Mouse (Mus musculus) stomach, embryonic 16.5 days (tissue): ENCODE measurements around the gene Slc25a15. TPM values are rescaled to one million over a fixed set of nuclear protein-coding genes. Genes with fewer than 3 reads are reported as not detected.

ENCODE experiments used
- ATAC-seq: fragments of 200-750 bp; cut with Nextera tagmentation; 2 replicates; pipeline ENCODE4 v1.8.0; 2017; ENCODE audit warnings: moderate number of reproducible peaks, moderate TSS enrichment; ENCODE audit not compliant: insufficient read depth, low FRiP score
- H3K27ac ChIP-seq: fragments of 300-500 bp; sonication (generic); 2 replicates; pipeline ENCODE4 v1.5.1; 2014; ENCODE audit warnings: low read length
- H3K27me3 ChIP-seq: fragments of 300-500 bp; sonication (generic); 2 replicates; pipeline ENCODE4 v1.6.1; 2014; ENCODE audit warnings: low read length, control low read depth, mixed read lengths; ENCODE audit not compliant: control insufficient read depth, insufficient read depth
- H3K36me3 ChIP-seq: fragments of 300-500 bp; sonication (generic); 2 replicates; pipeline ENCODE4 v1.6.1; 2014; ENCODE audit warnings: low read length; ENCODE audit not compliant: control insufficient read depth, insufficient read depth
- H3K4me1 ChIP-seq: fragments of 300-500 bp; sonication (generic); 2 replicates; pipeline ENCODE4 v1.6.1; 2014; ENCODE audit warnings: low read length, control low read depth, mixed read lengths; ENCODE audit not compliant: control insufficient read depth, insufficient read depth
- H3K4me2 ChIP-seq: fragments of 300-500 bp; sonication (generic); 2 replicates; pipeline ENCODE4 v1.6.1; 2014; ENCODE audit warnings: low read depth, low read length, mixed read lengths
- H3K4me3 ChIP-seq: fragments of 300-500 bp; sonication (generic); replicated peaks from 2 replicates; pipeline ENCODE4 v1.5.1; 2014; ENCODE audit warnings: mild to moderate bottlenecking, low read length
- H3K9ac ChIP-seq: fragments of 300-500 bp; sonication (generic); 2 replicates; pipeline ENCODE4 v1.6.1; 2014; ENCODE audit warnings: low read length
- H3K9me3 ChIP-seq: fragments of 300-500 bp; sonication (generic); replicated peaks from 2 replicates; pipeline ENCODE4 v1.6.1; 2016; ENCODE audit warnings: low read length, control low read depth; ENCODE audit not compliant: control insufficient read depth
- WGBS: fragments of 180-500 bp; shearing (Covaris S2); extraction: QIAGEN DNeasy Blood & Tissue Kit; methylation state at CpG from one replicate; pipeline ENCODE4 v1.1.7; 2014; 5-methylcytosine and 5-hydroxymethylcytosine counted together
- polyA plus RNA-seq: library from polyadenylated mRNA; unstranded; fragments of >200 nt; fragmentation: Nextera tagmentation; extraction: Ambion mirVana; gene quantifications from 2 replicates; pipeline ENCODE4 v1.2.1, GENCODE M21; 2015

The Slc25a15 gene
- polyA plus RNA-seq, 1 experiment from 2014 or later, result 37.3 TPM

DNA sequence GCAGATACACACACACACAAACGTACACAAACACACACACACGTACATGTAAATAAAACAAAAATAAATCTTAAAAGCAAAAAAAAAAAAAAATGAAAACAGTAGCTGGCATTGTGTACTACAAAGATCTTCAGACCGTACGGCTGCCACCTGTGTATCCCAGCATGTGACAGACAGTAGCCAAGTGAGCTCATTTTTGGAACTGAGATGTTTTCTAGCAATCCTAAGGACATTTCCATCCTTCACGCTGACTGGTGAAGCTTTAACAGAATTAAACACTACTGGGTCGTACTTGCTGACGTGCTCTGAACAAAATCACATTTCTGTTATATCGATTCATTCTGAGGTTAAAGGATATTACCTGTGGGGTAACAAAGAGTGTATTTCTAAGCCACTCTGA is 3.1 kb downstream of the Slc25a15 start:
- Histone ChIP-seq H3K4me3 (no peak overlapping the region), H3K4me2 (no peak overlapping the region), H3K4me1 (peaks cover 7% of the 10 kb centered on the region), H3K36me3 (peaks cover 3% of the 10 kb centered on the region; the same call in 1 of the 2 replicates), H3K27me3 (no peaks in the 10 kb centered on the region), H3K9me3 (no peaks in the 10 kb centered on the region), H3K9ac (no peak overlapping the region), H3K27ac (no peak overlapping the region)
- WGBS, result 92% methylated on average over 8 of the region's 8 CpGs
- ATAC-seq, result no peak

DNA sequence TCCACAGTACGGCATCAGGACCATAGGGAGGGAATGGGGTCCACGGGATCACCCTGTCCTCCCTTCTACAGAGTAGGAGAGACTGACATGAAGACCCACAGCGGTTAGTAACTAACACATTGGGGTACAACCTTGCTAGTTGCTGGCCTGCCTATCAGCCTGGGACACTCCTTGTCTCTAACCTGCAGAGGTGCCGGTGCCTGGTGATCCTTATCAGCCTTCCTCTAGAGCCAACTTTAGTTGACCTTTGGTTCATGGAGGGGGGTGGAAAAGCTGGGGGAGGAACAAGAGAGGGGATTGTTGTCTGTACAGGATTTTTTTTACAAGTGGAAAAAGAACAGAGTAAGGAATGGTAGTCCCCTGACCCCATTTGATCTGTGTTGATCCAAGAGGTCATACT is 3.9 kb downstream of the Slc25a15 start:
- Histone ChIP-seq H3K4me2 (no peak overlapping the region), H3K9ac (no peak overlapping the region), H3K27me3 (no peaks in the 10 kb centered on the region), H3K9me3 (no peaks in the 10 kb centered on the region), H3K4me1 (peaks cover 7% of the 10 kb centered on the region), H3K27ac (no peak overlapping the region), H3K36me3 (peaks cover 4% of the 10 kb centered on the region), H3K4me3 (no peak overlapping the region)
- no peak for ATAC-seq
- 68% methylated on average over 4 of the region's 4 CpGs for WGBS

DNA sequence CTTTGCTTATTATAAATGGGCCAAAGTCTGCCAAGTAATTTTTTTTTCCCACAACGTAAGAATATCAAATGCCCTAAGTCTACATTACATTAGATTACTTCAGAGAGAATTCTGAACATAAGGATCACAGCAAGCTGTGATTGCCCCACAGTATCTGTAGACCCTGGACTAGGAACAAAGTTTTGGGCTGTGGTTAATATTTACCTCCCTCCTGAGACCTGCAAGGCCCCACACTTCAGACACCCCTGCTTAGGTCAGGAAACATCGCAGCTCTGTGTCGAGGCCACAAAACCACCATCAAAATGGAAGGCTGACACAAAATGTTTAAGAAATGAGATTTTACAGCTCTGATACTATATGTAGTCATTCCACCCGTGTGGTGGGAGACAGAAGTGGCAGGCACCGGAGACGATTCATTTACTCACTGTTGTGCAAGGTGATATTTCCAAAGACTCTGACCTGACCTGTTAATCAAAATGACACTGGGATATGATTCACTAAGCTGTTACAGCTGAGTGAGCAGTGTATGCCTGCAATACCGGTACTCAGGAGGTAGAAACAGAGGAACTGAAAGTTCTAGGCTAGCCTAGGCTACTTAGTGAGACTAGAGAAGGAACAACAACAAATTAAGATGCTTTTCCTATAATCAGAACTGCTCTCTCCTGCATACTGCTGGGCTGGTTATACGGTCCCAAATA is 7.5 kb downstream of the Slc25a15 start:
- Histone ChIP-seq H3K4me1 (no peaks in the 10 kb centered on the region), H3K27me3 (no peaks in the 10 kb centered on the region), H3K4me2 (no peak overlapping the region), H3K27ac (no peak overlapping the region), H3K9me3 (no peaks in the 10 kb centered on the region), H3K36me3 (peaks cover 9% of the 10 kb centered on the region), H3K9ac (no peak overlapping the region), H3K4me3 (no peak overlapping the region)
- WGBS, result 73% methylated on average over 8 of the region's 8 CpGs
- ATAC-seq, result no peak

GRCm38 (mm10) chr8:22389874-22390273 is 8.5 kb downstream of the Slc25a15 start:
- Histone ChIP-seq H3K4me1 (no peaks in the 10 kb centered on the region), H3K27ac (no peak overlapping the region), H3K9me3 (no peaks in the 10 kb centered on the region), H3K4me3 (no peak overlapping the region), H3K36me3 (peaks cover 9% of the 10 kb centered on the region), H3K27me3 (no peaks in the 10 kb centered on the region), H3K4me2 (no peak overlapping the region), H3K9ac (no peak overlapping the region)
- ATAC-seq, result no peak
- WGBS, result 76% methylated on average over 10 of the region's 10 CpGs

- H3K4me1 ChIP-seq, result no peaks in the 10 kb centered on the region
- no peak for ATAC-seq
- 86% methylated on average over 6 of the region's 6 CpGs for WGBS
These were observed 13.2 kb downstream of the Slc25a15 start for GRCm38 (mm10) chr8:22385158-22385557.

DNA sequence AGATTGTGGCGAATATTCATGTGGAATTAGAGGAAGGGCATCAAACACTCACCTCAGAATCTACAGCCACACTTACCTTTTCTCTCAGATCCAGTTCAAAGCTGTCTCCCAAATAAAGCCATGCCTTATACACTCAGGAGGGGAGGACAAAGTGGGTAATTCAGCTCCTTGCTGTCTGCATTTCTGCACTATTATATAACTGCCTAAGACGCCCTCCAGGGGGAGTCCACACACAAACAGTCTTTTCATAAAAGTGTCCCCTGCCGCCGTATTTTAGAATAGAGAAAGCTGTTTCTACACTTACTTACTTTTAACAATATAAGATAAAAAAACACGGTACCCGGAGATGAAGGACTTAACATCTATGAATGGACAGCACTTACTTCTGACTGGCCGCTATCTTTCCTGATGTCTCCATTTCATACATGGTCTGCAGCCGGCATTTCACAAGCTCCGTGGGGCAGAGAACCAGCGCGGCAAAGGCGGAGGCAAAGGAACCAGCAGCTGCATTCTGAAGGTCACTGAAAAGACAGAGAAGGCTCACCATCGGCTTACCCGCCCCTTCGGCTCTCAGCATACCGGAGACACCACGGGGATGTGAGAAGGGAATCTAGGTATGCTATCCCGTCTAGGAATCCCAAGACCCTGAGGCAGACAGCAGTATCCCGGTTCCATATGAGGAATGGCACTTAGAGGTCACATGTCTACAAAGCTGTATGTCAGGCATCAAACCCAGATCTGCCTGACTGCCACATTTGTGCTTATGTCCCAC is 15.4 kb downstream of the Slc25a15 start:
- Histone ChIP-seq H3K36me3 (peaks cover 13% of the 10 kb centered on the region), H3K4me2 (no peak overlapping the region), H3K27ac (no peak overlapping the region), H3K9me3 (no peaks in the 10 kb centered on the region), H3K4me1 (no peaks in the 10 kb centered on the region), H3K27me3 (no peaks in the 10 kb centered on the region), H3K4me3 (no peak overlapping the region), H3K9ac (no peak overlapping the region)
- ATAC-seq, result no peak
- WGBS, result 86% methylated on average over 19 of the region's 19 CpGs

More at GRCm38 (mm10) chr8:22385158-22385557, 13.2 kb downstream of the Slc25a15 start:
- no peak overlapping the region for H3K4me2 ChIP-seq
- no peaks in the 10 kb centered on the region for H3K27me3 ChIP-seq
- no peak overlapping the region for H3K9ac ChIP-seq
- peaks cover 19% of the 10 kb centered on the region for H3K36me3 ChIP-seq
- H3K9me3 ChIP-seq, result no peaks in the 10 kb centered on the region
- H3K4me3 ChIP-seq, result no peak overlapping the region
- no peak overlapping the region for H3K27ac ChIP-seq

GRCm38 (mm10) chr8:22380934-22381333 is 17.5 kb downstream of the Slc25a15 start:
- peaks cover 13% of the 10 kb centered on the region for H3K36me3 ChIP-seq
- H3K9ac ChIP-seq, result no peak overlapping the region
- no peak overlapping the region for H3K4me2 ChIP-seq
- 89% methylated on average over 11 of the region's 11 CpGs for WGBS
- no peak for ATAC-seq
- no peaks in the 10 kb centered on the region for H3K4me1 ChIP-seq
- no peaks in the 10 kb centered on the region for H3K9me3 ChIP-seq
- no peak overlapping the region for H3K4me3 ChIP-seq
- H3K27me3 ChIP-seq, result no peaks in the 10 kb centered on the region
- H3K27ac ChIP-seq, result no peak overlapping the region

DNA sequence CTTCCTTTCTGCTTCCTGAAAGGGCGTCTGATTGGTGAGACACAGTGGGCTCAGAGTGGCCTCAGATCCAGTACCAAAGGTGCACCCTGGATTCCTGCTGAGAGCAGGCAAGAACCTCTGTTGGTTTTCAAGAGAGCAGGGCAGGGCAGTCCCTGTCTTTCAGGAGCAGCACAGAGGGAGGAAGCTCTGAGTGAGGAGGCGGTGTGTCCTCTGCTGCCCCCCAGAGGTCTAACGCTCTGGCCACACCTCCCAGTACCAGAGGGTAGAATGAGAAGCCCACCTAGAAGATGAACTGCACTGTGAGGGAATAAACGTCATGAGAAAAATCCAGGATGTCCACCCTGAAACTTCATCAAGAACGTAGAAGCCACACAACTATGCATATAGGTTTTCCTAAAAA is 21.5 kb downstream of the Slc25a15 start:
- H3K4me1 ChIP-seq, result no peaks in the 10 kb centered on the region
- H3K36me3 ChIP-seq, result peaks cover 8% of the 10 kb centered on the region
- no peak overlapping the region for H3K9ac ChIP-seq
- H3K27me3 ChIP-seq, result no peaks in the 10 kb centered on the region
- ATAC-seq, result peak; percentile 64; the same call in 1 of the 2 replicates
- no peak overlapping the region for H3K4me3 ChIP-seq
- H3K4me2 ChIP-seq, result no peak overlapping the region
- H3K9me3 ChIP-seq, result no peaks in the 10 kb centered on the region
- H3K27ac ChIP-seq, result no peak overlapping the region
- WGBS, result 44% methylated on average over 5 of the region's 5 CpGs

DNA sequence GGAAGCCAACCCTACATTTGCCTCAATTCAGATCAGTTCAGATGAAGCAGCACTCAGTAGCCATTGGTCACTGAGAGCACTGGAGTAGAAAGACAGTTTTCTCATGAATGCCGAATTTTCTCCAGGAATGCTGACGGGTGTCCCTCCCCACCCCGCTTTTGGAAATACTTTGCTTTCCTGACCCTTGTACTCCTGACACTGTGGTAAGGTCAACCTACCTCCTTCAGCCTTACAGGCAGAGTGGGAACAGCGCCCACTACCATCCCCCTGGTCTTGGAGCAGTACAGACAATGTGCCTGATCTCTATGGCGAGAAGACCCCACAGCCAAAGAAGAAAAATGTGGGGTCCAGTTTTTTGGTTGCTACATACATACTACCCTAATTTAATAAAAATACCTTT is 22.1 kb downstream of the Slc25a15 start:
- H3K27ac ChIP-seq, result no peak overlapping the region
- no peak for ATAC-seq
- H3K9ac ChIP-seq, result no peak overlapping the region
- H3K36me3 ChIP-seq, result peaks cover 2% of the 10 kb centered on the region
- 94% methylated on average over 5 of the region's 5 CpGs for WGBS
- no peaks in the 10 kb centered on the region for H3K4me1 ChIP-seq
- no peak overlapping the region for H3K4me2 ChIP-seq
- no peak overlapping the region for H3K4me3 ChIP-seq
- no peaks in the 10 kb centered on the region for H3K9me3 ChIP-seq
- no peaks in the 10 kb centered on the region for H3K27me3 ChIP-seq
